Mouse (Mus musculus) kidney, embryonic 14.5 days (tissue): Measurements from ENCODE around the gene Sf3a3. TPM values are rescaled to one million over a fixed set of nuclear protein-coding genes. Genes with fewer than 3 reads are reported as not detected.

ENCODE experiments used
- ATAC-seq: fragments of 200-750 bp; cut with Nextera tagmentation; 2 replicates; pipeline ENCODE4 v1.8.0; 2017; ENCODE audit warnings: moderate number of reproducible peaks, mild to moderate bottlenecking, moderate TSS enrichment, moderate library complexity; ENCODE audit not compliant: low FRiP score, low TSS enrichment
- H3K27ac ChIP-seq: fragments of 300-500 bp; sonication (generic); 2 replicates; pipeline ENCODE4 v1.5.1; 2014; ENCODE audit warnings: low read depth, mild to moderate bottlenecking, low read length, moderate library complexity, mixed read lengths
- H3K27me3 ChIP-seq: fragments of 300-500 bp; sonication (generic); 2 replicates; pipeline ENCODE4 v1.6.1; 2014; ENCODE audit warnings: mild to moderate bottlenecking, low read length; ENCODE audit not compliant: control insufficient read depth, insufficient read depth
- H3K36me3 ChIP-seq: fragments of 300-500 bp; sonication (generic); 2 replicates; pipeline ENCODE4 v1.6.1; 2014; ENCODE audit warnings: low read length, mixed read lengths; ENCODE audit not compliant: control insufficient read depth, insufficient read depth
- H3K4me1 ChIP-seq: fragments of 300-500 bp; sonication (generic); 2 replicates; pipeline ENCODE4 v1.6.1; 2014; ENCODE audit warnings: low read length, mixed read lengths; ENCODE audit not compliant: control insufficient read depth, insufficient read depth
- H3K4me2 ChIP-seq: fragments of 300-500 bp; sonication (generic); replicated peaks from 2 replicates; pipeline ENCODE4 v1.6.1; 2014; ENCODE audit warnings: low read depth, mild to moderate bottlenecking, low read length
- H3K4me3 ChIP-seq: fragments of 300-500 bp; sonication (generic); 2 replicates; pipeline ENCODE4 v1.5.1; 2014; ENCODE audit warnings: mild to moderate bottlenecking, low read length
- H3K9ac ChIP-seq: fragments of 300-500 bp; sonication (generic); 2 replicates; pipeline ENCODE4 v1.6.1; 2014; ENCODE audit warnings: low read depth, mild to moderate bottlenecking, low read length, moderate library complexity
- H3K9me3 ChIP-seq: fragments of 300-500 bp; sonication (generic); 2 replicates; pipeline ENCODE4 v1.6.1; 2016; ENCODE audit warnings: low read length; ENCODE audit not compliant: control insufficient read depth
- WGBS: fragments of 180-500 bp; shearing (Covaris S2); extraction: QIAGEN DNeasy Blood & Tissue Kit; methylation state at CpG from one replicate; pipeline ENCODE4 v1.1.7; 2014; 5-methylcytosine and 5-hydroxymethylcytosine counted together
- polyA plus RNA-seq: library from polyadenylated mRNA; unstranded; fragments of >200 nt; fragmentation: Nextera tagmentation; extraction: Ambion mirVana; gene quantifications from 2 replicates; pipeline ENCODE4 v1.2.1, GENCODE M21; 2014

Gene Sf3a3
- polyA plus RNA-seq, 1 experiment from 2014 or later = 183 TPM

- Histone ChIP-seq H3K36me3 (no peaks in the 10 kb centered on the region), H3K4me3 (no peak overlapping the region), H3K9me3 (no peaks in the 10 kb centered on the region), H3K9ac (no peak overlapping the region), H3K4me2 (no peak overlapping the region), H3K27ac (no peak overlapping the region), H3K27me3 (no peaks in the 10 kb centered on the region), H3K4me1 (peaks cover 13% of the 10 kb centered on the region)
- no peak for ATAC-seq
- 34% methylated on average over 2 of the region's 2 CpGs for WGBS
Observed at GRCm38 (mm10) chr4:124694572-124694971, 20.0 kb upstream of the Sf3a3 start.

DNA sequence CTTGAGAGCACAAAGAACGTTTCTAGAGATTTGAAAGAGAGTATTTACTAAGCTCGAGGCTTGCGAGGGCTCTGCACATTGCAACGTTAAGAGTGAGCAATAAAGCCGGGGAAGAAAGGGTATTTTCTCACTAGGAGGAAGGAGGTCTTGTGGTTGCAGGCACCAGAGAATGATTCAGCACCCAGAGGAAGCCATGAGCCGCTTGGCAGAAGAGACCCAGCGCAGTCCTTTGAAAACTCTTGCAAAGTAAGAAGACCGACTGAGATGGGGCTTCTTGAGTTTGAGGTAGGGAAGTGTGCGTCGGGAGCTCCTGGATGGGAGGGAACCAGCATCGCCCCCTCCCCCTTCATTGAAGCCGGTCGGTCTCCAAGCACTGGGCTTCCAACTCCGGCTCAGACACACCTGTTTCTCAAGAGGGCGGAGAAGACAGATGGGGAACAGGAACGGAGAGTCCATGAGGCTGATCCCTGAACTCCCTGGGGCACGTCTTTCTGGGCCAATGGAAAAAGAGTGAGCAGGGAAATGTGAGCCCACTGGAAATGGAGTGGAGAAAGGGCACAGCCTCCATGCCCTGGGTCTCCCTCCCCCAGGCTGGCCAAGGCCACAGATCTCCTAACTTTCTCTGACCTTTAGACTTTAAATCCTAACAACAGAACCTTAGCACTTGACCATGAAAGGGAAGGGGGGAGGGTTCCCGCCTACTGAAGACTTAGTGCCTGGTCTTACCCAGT lies 18.6 kb upstream of the Sf3a3 start:
- no peak for ATAC-seq
- 0 out of 2 replicates have a peak overlapping the region, but pooled peaks have one; percentile 15 for H3K4me2 ChIP-seq
- H3K27me3 ChIP-seq = no peaks in the 10 kb centered on the region
- no peak overlapping the region for H3K27ac ChIP-seq
- H3K9ac ChIP-seq = no peak overlapping the region
- no peaks in the 10 kb centered on the region for H3K9me3 ChIP-seq
- 8% methylated on average over 18 of the region's 18 CpGs for WGBS
- H3K4me3 ChIP-seq = 0 out of 2 replicates have a peak overlapping the region, but pooled peaks have one; percentile 10
- no peaks in the 10 kb centered on the region for H3K36me3 ChIP-seq
- H3K4me1 ChIP-seq = peaks cover 19% of the 10 kb centered on the region

DNA sequence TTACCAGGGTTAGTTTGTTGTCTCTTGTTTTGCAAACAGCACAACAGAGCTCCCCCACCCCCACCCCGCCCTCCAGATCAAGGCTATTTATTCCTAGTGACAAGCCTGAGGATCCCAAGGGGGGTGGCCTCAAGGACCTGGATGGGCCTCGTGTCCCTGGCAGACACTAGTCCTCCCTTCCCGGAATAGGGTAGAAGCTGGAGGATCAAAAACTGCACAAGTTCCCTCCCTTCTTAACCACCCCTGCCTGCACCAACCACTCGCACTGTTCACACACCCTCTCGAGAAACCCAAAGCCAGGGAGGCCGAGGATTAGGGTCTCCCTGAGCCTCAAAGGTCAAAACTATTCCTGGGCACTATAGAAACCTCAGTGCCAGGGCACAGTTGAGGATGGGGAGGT lies 14.8 kb upstream of the Sf3a3 start:
- H3K4me1 ChIP-seq = peaks cover 38% of the 10 kb centered on the region
- H3K27ac ChIP-seq = no peak overlapping the region
- H3K36me3 ChIP-seq = no peaks in the 10 kb centered on the region
- no peaks in the 10 kb centered on the region for H3K9me3 ChIP-seq
- peak overlapping the region; percentile 85; the same call in 1 of the 2 replicates for H3K9ac ChIP-seq
- H3K4me3 ChIP-seq = peak overlapping the region; percentile 82
- peak overlapping the region; percentile 92 for H3K4me2 ChIP-seq
- 11% methylated on average over 6 of the region's 6 CpGs for WGBS
- no peaks in the 10 kb centered on the region for H3K27me3 ChIP-seq
- peak; percentile 0; the same call in 1 of the 2 replicates for ATAC-seq

DNA sequence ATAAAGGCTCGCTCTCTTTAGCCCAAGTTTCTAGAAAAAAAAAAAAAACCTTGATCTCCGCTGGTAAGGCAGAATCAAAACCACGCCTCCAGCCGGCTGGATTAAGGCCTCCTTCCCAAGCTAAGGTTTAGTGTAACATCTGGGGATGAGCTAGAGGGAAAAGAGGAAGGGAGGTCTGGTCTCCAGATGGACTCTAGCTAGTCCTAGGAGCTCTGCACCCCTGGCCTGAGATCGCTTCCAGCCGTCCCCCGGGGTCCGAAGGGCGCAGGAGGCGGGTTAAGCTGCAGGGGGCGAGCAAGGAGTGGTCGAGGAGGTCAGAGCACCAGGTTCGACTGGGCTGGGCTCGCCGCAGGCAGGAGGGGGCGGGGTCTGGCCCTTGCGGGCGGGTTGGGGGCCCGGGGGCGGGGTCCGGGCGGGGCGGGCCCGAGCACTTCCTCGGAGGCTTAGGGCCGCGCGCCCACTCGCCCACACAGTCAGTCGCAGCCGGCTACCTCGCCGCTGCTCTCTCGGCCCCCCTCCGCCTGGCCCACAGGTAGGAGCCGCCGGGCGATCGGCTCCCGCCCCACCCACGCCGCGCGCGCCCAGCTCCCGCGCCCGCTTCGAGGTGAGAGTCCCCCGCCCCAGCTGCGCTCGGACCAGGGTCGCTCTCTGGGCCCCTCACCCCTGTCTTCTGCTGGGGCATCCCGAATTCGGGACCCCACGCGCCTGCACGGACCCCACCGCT lies 14.2 kb upstream of the Sf3a3 start, which contains the start of gene Fhl3:
Gene Fhl3, plus strand, starts transcription at position 454 of the 724 bp plus-strand sequence.
- Histone ChIP-seq H3K9ac (peak within 1 kb of the TSS; percentile 85), H3K9me3 (no peaks in the 10 kb centered on the region), H3K36me3 (no peaks in the 10 kb centered on the region), H3K4me2 (peak within 1 kb of the TSS; percentile 92), H3K27ac (peak within 1 kb of the TSS; percentile 83), H3K27me3 (no peaks in the 10 kb centered on the region), H3K4me1 (peaks cover 45% of the 10 kb centered on the region), H3K4me3 (peak within 1 kb of the TSS; percentile 82)
- ATAC-seq = peak; percentile 82
- WGBS = under 1% methylated on average over 54 of the region's 59 CpGs

DNA sequence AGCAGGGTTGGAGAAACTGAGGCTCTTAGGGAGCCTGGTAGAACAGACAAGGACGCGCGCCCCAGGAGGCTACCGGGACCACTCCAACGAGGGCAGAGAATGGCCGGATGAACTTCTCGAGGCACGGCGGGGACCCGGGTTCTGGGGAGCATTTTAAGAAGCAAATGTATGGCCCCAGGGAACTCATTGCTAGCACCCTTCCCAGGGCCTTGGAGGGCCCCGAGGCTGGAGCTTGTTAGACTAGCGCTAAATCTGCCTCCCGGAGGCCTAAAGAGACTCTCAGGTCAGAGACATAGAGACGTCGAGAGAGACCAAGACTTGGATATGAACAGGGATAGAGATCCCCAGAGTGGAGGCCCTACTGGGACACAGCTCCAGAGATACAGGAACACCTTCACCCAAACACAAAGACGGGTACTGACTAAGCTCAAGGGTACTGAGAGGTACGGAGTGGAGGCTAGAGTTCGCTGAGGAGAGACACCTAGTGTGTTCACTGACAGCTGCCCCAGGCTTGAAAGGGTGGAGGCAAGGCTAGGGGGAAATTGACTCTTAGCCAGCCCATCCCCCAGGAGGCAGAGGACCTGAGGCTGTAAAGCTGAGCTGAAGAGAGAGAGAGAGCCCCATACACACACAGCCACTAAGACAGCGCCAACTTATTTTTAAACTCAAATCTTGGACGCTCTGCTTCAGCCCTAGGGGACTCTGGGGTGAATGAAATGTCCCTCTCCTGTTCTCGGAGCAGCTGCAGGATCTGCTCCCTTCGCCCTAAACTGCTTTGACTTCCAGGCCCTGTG lies 13.3 kb upstream of the Sf3a3 start:
- peak; percentile 11; the same call in 1 of the 2 replicates for ATAC-seq
- H3K4me1 ChIP-seq = peaks cover 45% of the 10 kb centered on the region
- peak overlapping the region; percentile 82 for H3K4me3 ChIP-seq
- peak overlapping the region; percentile 83 for H3K27ac ChIP-seq
- WGBS = 3% methylated on average over 18 of the region's 22 CpGs
- H3K9ac ChIP-seq = peak overlapping the region; percentile 85
- H3K36me3 ChIP-seq = peaks cover 4% of the 10 kb centered on the region; the same call in 1 of the 2 replicates
- no peaks in the 10 kb centered on the region for H3K9me3 ChIP-seq
- H3K4me2 ChIP-seq = peak overlapping the region; percentile 92
- H3K27me3 ChIP-seq = no peaks in the 10 kb centered on the region

- peak overlapping the region; percentile 82 for H3K4me3 ChIP-seq
- ATAC-seq = no peak
- H3K27me3 ChIP-seq = no peaks in the 10 kb centered on the region
- H3K4me2 ChIP-seq = peak overlapping the region; percentile 92
- H3K36me3 ChIP-seq = peaks cover 4% of the 10 kb centered on the region; the same call in 1 of the 2 replicates
- peak overlapping the region; percentile 83; the same call in 1 of the 2 replicates for H3K27ac ChIP-seq
- WGBS = 32% methylated on average over 5 of the region's 5 CpGs
- peaks cover 44% of the 10 kb centered on the region for H3K4me1 ChIP-seq
- peak overlapping the region; percentile 85; the same call in 1 of the 2 replicates for H3K9ac ChIP-seq
- no peaks in the 10 kb centered on the region for H3K9me3 ChIP-seq
Observed at GRCm38 (mm10) chr4:124701916-124702315, 12.7 kb upstream of the Sf3a3 start.

- Histone ChIP-seq H3K4me2 (peak overlapping the region; percentile 35), H3K4me1 (peaks cover 44% of the 10 kb centered on the region), H3K27me3 (no peaks in the 10 kb centered on the region), H3K9ac (no peak overlapping the region), H3K36me3 (peaks cover 4% of the 10 kb centered on the region; the same call in 1 of the 2 replicates), H3K4me3 (no peak overlapping the region; the same call in 1 of the 2 replicates), H3K27ac (peak overlapping the region; percentile 96), H3K9me3 (no peaks in the 10 kb centered on the region)
- WGBS = 28% methylated on average over 2 of the region's 2 CpGs
- ATAC-seq = no peak
Observed at GRCm38 (mm10) chr4:124703406-124703805, 11.2 kb upstream of the Sf3a3 start.

DNA sequence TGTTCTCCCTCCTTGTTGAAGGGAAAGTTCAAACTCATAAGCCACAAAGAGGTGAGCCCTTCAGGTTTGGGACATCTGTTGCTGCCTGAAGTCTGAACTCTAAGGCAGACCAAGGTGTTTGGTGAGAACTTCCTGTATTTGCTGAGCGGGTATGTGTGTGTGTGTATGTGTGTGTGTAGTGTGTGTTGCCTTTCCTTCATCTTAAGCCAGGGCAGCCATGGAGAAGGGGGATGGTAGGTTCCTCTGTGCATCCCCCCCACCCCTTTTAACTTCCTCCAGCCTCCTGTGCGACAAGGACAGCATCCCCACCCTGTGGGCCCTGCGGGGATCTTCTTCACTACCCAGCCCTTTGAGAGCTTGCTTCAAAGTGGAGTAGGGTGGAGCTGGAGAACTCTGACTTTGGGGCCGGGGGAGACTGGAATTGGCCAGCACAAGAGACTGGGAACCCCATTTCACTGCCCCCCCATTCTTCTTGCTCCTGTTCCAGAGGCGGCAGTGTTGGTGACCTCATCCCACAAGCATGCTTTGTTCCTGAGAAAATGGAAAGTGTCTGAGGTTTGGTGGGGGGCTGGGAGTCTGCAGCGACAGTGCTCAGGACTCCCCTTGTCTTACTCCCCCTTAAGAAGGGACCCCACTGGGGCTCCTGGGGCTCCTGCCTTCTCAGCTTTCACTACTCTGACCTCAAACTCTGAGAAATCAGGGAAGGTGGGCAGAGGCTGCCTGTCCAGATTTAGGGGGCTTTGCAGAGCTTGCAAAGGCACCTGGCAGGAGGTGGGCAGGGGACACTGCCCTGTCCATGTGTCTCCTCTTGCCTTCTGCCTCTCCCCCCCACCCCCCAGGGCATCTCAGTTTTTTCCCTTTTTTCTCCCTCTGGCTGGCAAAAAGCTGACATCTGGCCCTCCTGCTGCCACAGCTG lies 10.4 kb upstream of the Sf3a3 start:
- H3K27ac ChIP-seq = peak overlapping the region; percentile 96
- H3K36me3 ChIP-seq = peaks cover 4% of the 10 kb centered on the region; the same call in 1 of the 2 replicates
- H3K4me2 ChIP-seq = peak overlapping the region; percentile 35
- no peak for ATAC-seq
- no peaks in the 10 kb centered on the region for H3K27me3 ChIP-seq
- H3K4me1 ChIP-seq = peaks cover 46% of the 10 kb centered on the region
- H3K9me3 ChIP-seq = no peaks in the 10 kb centered on the region
- 10% methylated on average over 6 of the region's 6 CpGs for WGBS
- H3K9ac ChIP-seq = peak overlapping the region; percentile 46; the same call in 1 of the 2 replicates
- peak overlapping the region; percentile 1; the same call in 1 of the 2 replicates for H3K4me3 ChIP-seq
